Mouse (Mus musculus): ENCODE data around the gene Osbpl3. TPM values are rescaled to one million over a fixed set of nuclear protein-coding genes. Genes with fewer than 3 reads are reported as not detected.
A peak's percentile ranks its signal among the peaks of the same experiment; 100 is the strongest.

The Osbpl3 gene
- polyA plus RNA-seq, 1 experiment from 2014 or later = 19.7 TPM

- no peak overlapping the region for H3K9ac ChIP-seq (ENCODE audit: low read length)
- no peak for ATAC-seq (replicated peaks; ENCODE audit: extremely low read depth, insufficient read depth, low FRiP score)
- no peak overlapping the region for H3K4me2 ChIP-seq (ENCODE audit: low read depth, low read length)
- H3K9me3 ChIP-seq (replicated peaks; ENCODE audit: control insufficient read depth, low read length) = no peaks in the 10 kb centered on the region
- H3K27me3 ChIP-seq (ENCODE audit: control insufficient read depth, insufficient read depth, low read length) = no peaks in the 10 kb centered on the region
- H3K36me3 ChIP-seq (ENCODE audit: control insufficient read depth, insufficient read depth) = no peaks in the 10 kb centered on the region
- no peak overlapping the region for H3K4me3 ChIP-seq (ENCODE audit: low read length)
- H3K27ac ChIP-seq (ENCODE audit: low read length) = peak overlapping the region; percentile 41
- 58% methylated on average over 21 of the region's 21 CpGs for WGBS
- peaks cover 27% of the 10 kb centered on the region for H3K4me1 ChIP-seq (ENCODE audit: control insufficient read depth, insufficient read depth, low read length)
These were observed 78.0 kb downstream of the Osbpl3 start for GRCm38 (mm10) chr6:50377742-50378720.

- Histone ChIP-seq H3K27ac (ENCODE audit: low read length) (no peak overlapping the region), H3K9ac (ENCODE audit: low read length) (no peak overlapping the region), H3K27me3 (ENCODE audit: control insufficient read depth, insufficient read depth, low read length) (no peaks in the 10 kb centered on the region), H3K4me2 (ENCODE audit: low read depth, low read length) (no peak overlapping the region), H3K4me1 (ENCODE audit: control insufficient read depth, insufficient read depth, low read length) (peaks cover 17% of the 10 kb centered on the region), H3K4me3 (ENCODE audit: low read length) (no peak overlapping the region), H3K9me3 (replicated peaks; ENCODE audit: control insufficient read depth, low read length) (no peaks in the 10 kb centered on the region), H3K36me3 (ENCODE audit: control insufficient read depth, insufficient read depth) (no peaks in the 10 kb centered on the region)
- ATAC-seq (replicated peaks; ENCODE audit: extremely low read depth, insufficient read depth, low FRiP score) = no peak
- WGBS = 93% methylated on average over 1 of the region's 1 CpGs
These were observed 79.3 kb downstream of the Osbpl3 start for GRCm38 (mm10) chr6:50376684-50377083.

- no peak for ATAC-seq (replicated peaks; ENCODE audit: extremely low read depth, insufficient read depth, low FRiP score)
- H3K36me3 ChIP-seq (ENCODE audit: control insufficient read depth, insufficient read depth) = peaks cover 12% of the 10 kb centered on the region
- no peaks in the 10 kb centered on the region for H3K9me3 ChIP-seq (replicated peaks; ENCODE audit: control insufficient read depth, low read length)
- H3K4me2 ChIP-seq (ENCODE audit: low read depth, low read length) = no peak overlapping the region
- H3K27me3 ChIP-seq (ENCODE audit: control insufficient read depth, insufficient read depth, low read length) = no peaks in the 10 kb centered on the region
- WGBS = 69% methylated on average over 5 of the region's 5 CpGs
- no peak overlapping the region for H3K4me3 ChIP-seq (ENCODE audit: low read length)
- no peak overlapping the region for H3K27ac ChIP-seq (ENCODE audit: low read length)
- H3K9ac ChIP-seq (ENCODE audit: low read length) = no peak overlapping the region
- peaks cover 2% of the 10 kb centered on the region; the same call in 1 of the 2 replicates for H3K4me1 ChIP-seq (ENCODE audit: control insufficient read depth, insufficient read depth, low read length)
These were observed 83.2 kb downstream of the Osbpl3 start for GRCm38 (mm10) chr6:50372516-50373424.

GRCm38 (mm10) chr6:50371501-50372086 is 84.4 kb downstream of the Osbpl3 start:
- no peak overlapping the region for H3K9ac ChIP-seq (ENCODE audit: low read length)
- ATAC-seq (replicated peaks; ENCODE audit: extremely low read depth, insufficient read depth, low FRiP score) = no peak
- peaks cover 9% of the 10 kb centered on the region for H3K4me1 ChIP-seq (ENCODE audit: control insufficient read depth, insufficient read depth, low read length)
- no peaks in the 10 kb centered on the region for H3K27me3 ChIP-seq (ENCODE audit: control insufficient read depth, insufficient read depth, low read length)
- no peaks in the 10 kb centered on the region for H3K9me3 ChIP-seq (replicated peaks; ENCODE audit: control insufficient read depth, low read length)
- 69% methylated on average over 8 of the region's 8 CpGs for WGBS
- H3K36me3 ChIP-seq (ENCODE audit: control insufficient read depth, insufficient read depth) = peaks cover 12% of the 10 kb centered on the region
- H3K4me3 ChIP-seq (ENCODE audit: low read length) = no peak overlapping the region
- no peak overlapping the region for H3K4me2 ChIP-seq (ENCODE audit: low read depth, low read length)
- H3K27ac ChIP-seq (ENCODE audit: low read length) = no peak overlapping the region

GRCm38 (mm10) chr6:50368502-50369292 is 87.3 kb downstream of the Osbpl3 start:
- Histone ChIP-seq H3K9ac (ENCODE audit: low read length) (no peak overlapping the region), H3K4me2 (ENCODE audit: low read depth, low read length) (no peak overlapping the region), H3K27me3 (ENCODE audit: control insufficient read depth, insufficient read depth, low read length) (no peaks in the 10 kb centered on the region), H3K4me1 (ENCODE audit: control insufficient read depth, insufficient read depth, low read length) (peaks cover 16% of the 10 kb centered on the region), H3K9me3 (replicated peaks; ENCODE audit: control insufficient read depth, low read length) (no peaks in the 10 kb centered on the region), H3K36me3 (ENCODE audit: control insufficient read depth, insufficient read depth) (peaks cover 12% of the 10 kb centered on the region), H3K27ac (ENCODE audit: low read length) (no peak overlapping the region), H3K4me3 (ENCODE audit: low read length) (no peak overlapping the region)
- ATAC-seq (replicated peaks; ENCODE audit: extremely low read depth, insufficient read depth, low FRiP score) = no peak
- WGBS = 88% methylated on average over 8 of the region's 8 CpGs

GRCm38 (mm10) chr6:50367836-50368235 is 88.2 kb downstream of the Osbpl3 start:
- Histone ChIP-seq H3K27me3 (ENCODE audit: control insufficient read depth, insufficient read depth, low read length) (no peaks in the 10 kb centered on the region), H3K9me3 (replicated peaks; ENCODE audit: control insufficient read depth, low read length) (no peaks in the 10 kb centered on the region), H3K4me3 (ENCODE audit: low read length) (no peak overlapping the region), H3K27ac (ENCODE audit: low read length) (no peak overlapping the region), H3K36me3 (ENCODE audit: control insufficient read depth, insufficient read depth) (peaks cover 12% of the 10 kb centered on the region), H3K4me1 (ENCODE audit: control insufficient read depth, insufficient read depth, low read length) (peaks cover 24% of the 10 kb centered on the region), H3K9ac (ENCODE audit: low read length) (no peak overlapping the region), H3K4me2 (ENCODE audit: low read depth, low read length) (no peak overlapping the region)
- ATAC-seq (replicated peaks; ENCODE audit: extremely low read depth, insufficient read depth, low FRiP score) = no peak
- 81% methylated on average over 5 of the region's 5 CpGs for WGBS

GRCm38 (mm10) chr6:50366724-50367123 is 89.3 kb downstream of the Osbpl3 start:
- Histone ChIP-seq H3K4me2 (ENCODE audit: low read depth, low read length) (no peak overlapping the region), H3K9me3 (replicated peaks; ENCODE audit: control insufficient read depth, low read length) (no peaks in the 10 kb centered on the region), H3K4me3 (ENCODE audit: low read length) (no peak overlapping the region), H3K4me1 (ENCODE audit: control insufficient read depth, insufficient read depth, low read length) (peaks cover 28% of the 10 kb centered on the region), H3K9ac (ENCODE audit: low read length) (0 out of 2 replicates have a peak overlapping the region, but pooled peaks have one; percentile 28), H3K27me3 (ENCODE audit: control insufficient read depth, insufficient read depth, low read length) (no peaks in the 10 kb centered on the region), H3K27ac (ENCODE audit: low read length) (peak overlapping the region; percentile 84), H3K36me3 (ENCODE audit: control insufficient read depth, insufficient read depth) (peaks cover 12% of the 10 kb centered on the region)
- peak; percentile 65 for ATAC-seq (replicated peaks; ENCODE audit: extremely low read depth, insufficient read depth, low FRiP score)
- WGBS = 39% methylated on average over 5 of the region's 5 CpGs

GRCm38 (mm10) chr6:50366319-50366718 is 89.7 kb downstream of the Osbpl3 start:
- Histone ChIP-seq H3K36me3 (ENCODE audit: control insufficient read depth, insufficient read depth) (peaks cover 12% of the 10 kb centered on the region), H3K4me1 (ENCODE audit: control insufficient read depth, insufficient read depth, low read length) (peaks cover 28% of the 10 kb centered on the region), H3K4me2 (ENCODE audit: low read depth, low read length) (no peak overlapping the region), H3K27me3 (ENCODE audit: control insufficient read depth, insufficient read depth, low read length) (no peaks in the 10 kb centered on the region), H3K4me3 (ENCODE audit: low read length) (no peak overlapping the region), H3K27ac (ENCODE audit: low read length) (peak overlapping the region; percentile 84), H3K9me3 (replicated peaks; ENCODE audit: control insufficient read depth, low read length) (no peaks in the 10 kb centered on the region), H3K9ac (ENCODE audit: low read length) (0 out of 2 replicates have a peak overlapping the region, but pooled peaks have one; percentile 28)
- WGBS = 87% methylated on average over 7 of the region's 7 CpGs
- ATAC-seq (replicated peaks; ENCODE audit: extremely low read depth, insufficient read depth, low FRiP score) = no peak
